Mouse (Mus musculus): ENCODE measurements around the gene Taf8. TPM values are rescaled to one million over a fixed set of nuclear protein-coding genes. Genes with fewer than 3 reads are reported as not detected.

The Taf8 gene
- polyA plus RNA-seq, 1 experiment = 32.2 TPM

GRCm38 (mm10) chr17:47466284-47466683, 35.8 kb downstream of the Taf8 start:
- no peak for DNase-seq
- WGBS = 49% methylated on average over 9 of the region's 9 CpGs
- TF ChIP-seq POLR2A (IDR thresholded peaks at IDR 0.05; ENCODE audit: borderline replicate concordance, extremely low read depth, low read depth, low read length) (no peak), CTCF (IDR thresholded peaks at IDR 0.05; ENCODE audit: insufficient read depth, low read length) (no peak)
- no peak overlapping the region for H3K4me3 ChIP-seq (replicated peaks; ENCODE audit: extremely low read depth, low read depth, low read length)
- H3K4me1 ChIP-seq (ENCODE audit: control insufficient read depth, insufficient read depth, low read length) = peaks cover 3% of the 10 kb centered on the region

GRCm38 (mm10) chr17:47465016-47465415, 37.1 kb downstream of the Taf8 start:
- DNase-seq = no peak
- H3K4me3 ChIP-seq (replicated peaks; ENCODE audit: extremely low read depth, low read depth, low read length) = no peak overlapping the region
- H3K4me1 ChIP-seq (ENCODE audit: control insufficient read depth, insufficient read depth, low read length) = peaks cover 3% of the 10 kb centered on the region
- no peak for TF ChIP-seq POLR2A (IDR thresholded peaks at IDR 0.05; ENCODE audit: borderline replicate concordance, extremely low read depth, low read depth, low read length)
- TF ChIP-seq CTCF (IDR thresholded peaks at IDR 0.05; ENCODE audit: insufficient read depth, low read length) = no peak
- 80% methylated on average over 11 of the region's 11 CpGs for WGBS

- peaks cover 4% of the 10 kb centered on the region for H3K4me1 ChIP-seq (ENCODE audit: control insufficient read depth, insufficient read depth, low read length)
- 63% methylated on average over 12 of the region's 12 CpGs for WGBS
- DNase-seq = no peak
- no peak overlapping the region for H3K4me3 ChIP-seq (replicated peaks; ENCODE audit: extremely low read depth, low read depth, low read length)
- TF ChIP-seq POLR2A (IDR thresholded peaks at IDR 0.05; ENCODE audit: borderline replicate concordance, extremely low read depth, low read depth, low read length) (no peak), CTCF (IDR thresholded peaks at IDR 0.05; ENCODE audit: insufficient read depth, low read length) (no peak)
Observed at GRCm38 (mm10) chr17:47464248-47464965, 37.7 kb downstream of the Taf8 start.

GRCm38 (mm10) chr17:47462728-47463388, 39.2 kb downstream of the Taf8 start:
- no peak for DNase-seq
- TF ChIP-seq CTCF (IDR thresholded peaks at IDR 0.05; ENCODE audit: insufficient read depth, low read length) = no peak
- no peak for TF ChIP-seq POLR2A (IDR thresholded peaks at IDR 0.05; ENCODE audit: borderline replicate concordance, extremely low read depth, low read depth, low read length)
- WGBS = 55% methylated on average over 9 of the region's 9 CpGs
- peaks cover 5% of the 10 kb centered on the region for H3K4me1 ChIP-seq (ENCODE audit: control insufficient read depth, insufficient read depth, low read length)
- no peak overlapping the region for H3K4me3 ChIP-seq (replicated peaks; ENCODE audit: extremely low read depth, low read depth, low read length)

- Histone ChIP-seq H3K4me3 (replicated peaks; ENCODE audit: extremely low read depth, low read depth, low read length) (no peak overlapping the region), H3K4me1 (ENCODE audit: control insufficient read depth, insufficient read depth, low read length) (peaks cover 5% of the 10 kb centered on the region)
- TF ChIP-seq CTCF (IDR thresholded peaks at IDR 0.05; ENCODE audit: insufficient read depth, low read length) = no peak
- TF ChIP-seq POLR2A (IDR thresholded peaks at IDR 0.05; ENCODE audit: borderline replicate concordance, extremely low read depth, low read depth, low read length) = no peak
- DNase-seq = no peak
- WGBS = 54% methylated on average over 7 of the region's 7 CpGs
Observed at GRCm38 (mm10) chr17:47462209-47462608, 39.9 kb downstream of the Taf8 start.

GRCm38 (mm10) chr17:47461688-47462087, 40.4 kb downstream of the Taf8 start:
- Histone ChIP-seq H3K4me3 (replicated peaks; ENCODE audit: extremely low read depth, low read depth, low read length) (no peak overlapping the region), H3K4me1 (ENCODE audit: control insufficient read depth, insufficient read depth, low read length) (peaks cover 5% of the 10 kb centered on the region)
- no peak for DNase-seq
- TF ChIP-seq CTCF (IDR thresholded peaks at IDR 0.05; ENCODE audit: insufficient read depth, low read length) (no peak), POLR2A (IDR thresholded peaks at IDR 0.05; ENCODE audit: borderline replicate concordance, extremely low read depth, low read depth, low read length) (no peak)
- 49% methylated on average over 3 of the region's 3 CpGs for WGBS

GRCm38 (mm10) chr17:47459341-47459919, 42.7 kb downstream of the Taf8 start:
- no peak for DNase-seq
- Histone ChIP-seq H3K4me1 (ENCODE audit: control insufficient read depth, insufficient read depth, low read length) (peaks cover 5% of the 10 kb centered on the region), H3K4me3 (replicated peaks; ENCODE audit: extremely low read depth, low read depth, low read length) (no peak overlapping the region)
- TF ChIP-seq POLR2A (IDR thresholded peaks at IDR 0.05; ENCODE audit: borderline replicate concordance, extremely low read depth, low read depth, low read length) (no peak), CTCF (IDR thresholded peaks at IDR 0.05; ENCODE audit: insufficient read depth, low read length) (no peak)
- 36% methylated on average over 3 of the region's 3 CpGs for WGBS

GRCm38 (mm10) chr17:47458936-47459335, 43.2 kb downstream of the Taf8 start:
- DNase-seq = no peak
- 71% methylated on average over 2 of the region's 2 CpGs for WGBS
- H3K4me1 ChIP-seq (ENCODE audit: control insufficient read depth, insufficient read depth, low read length) = peaks cover 5% of the 10 kb centered on the region
- H3K4me3 ChIP-seq (replicated peaks; ENCODE audit: extremely low read depth, low read depth, low read length) = no peak overlapping the region
- TF ChIP-seq CTCF (IDR thresholded peaks at IDR 0.05; ENCODE audit: insufficient read depth, low read length) (no peak), POLR2A (IDR thresholded peaks at IDR 0.05; ENCODE audit: borderline replicate concordance, extremely low read depth, low read depth, low read length) (no peak)

GRCm38 (mm10) chr17:47458310-47458709, 43.8 kb downstream of the Taf8 start:
- peaks cover 5% of the 10 kb centered on the region for H3K4me1 ChIP-seq (ENCODE audit: control insufficient read depth, insufficient read depth, low read length)
- DNase-seq = no peak
- TF ChIP-seq CTCF (IDR thresholded peaks at IDR 0.05; ENCODE audit: insufficient read depth, low read length) = no peak
- no peak for TF ChIP-seq POLR2A (IDR thresholded peaks at IDR 0.05; ENCODE audit: borderline replicate concordance, extremely low read depth, low read depth, low read length)
- H3K4me3 ChIP-seq (replicated peaks; ENCODE audit: extremely low read depth, low read depth, low read length) = no peak overlapping the region
- 64% methylated on average over 13 of the region's 13 CpGs for WGBS
